Comparison of ENCODE assay signal across 22 mouse cellular contexts in the genomic region with DNA sequence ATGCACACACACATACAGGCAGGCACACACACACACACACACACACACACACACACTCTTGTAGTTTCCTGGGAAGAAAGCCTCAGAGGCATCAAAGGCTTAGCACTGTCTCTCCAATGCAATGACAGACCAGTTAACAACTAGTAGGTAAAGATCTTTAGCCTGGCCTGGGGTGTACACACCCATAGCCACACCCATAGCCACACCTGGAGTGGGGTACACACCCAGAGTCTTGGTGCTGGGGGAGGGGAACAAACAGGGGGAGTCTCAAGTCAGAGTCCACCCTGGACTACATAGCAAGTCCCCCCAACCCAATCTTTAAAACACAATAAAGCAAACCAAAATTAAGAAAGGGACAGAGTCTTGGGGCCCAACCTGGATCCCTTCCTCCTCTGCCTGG. TPM values are rescaled to one million over a fixed set of nuclear protein-coding genes. Genes with fewer than 3 reads are reported as not detected.
"Had no signal": no experiment of that assay in that cellular context is flagged by ENCODE, and none has a peak within 500 bp of the region (broad histone marks: within the 10 kb centered on the region; RNA-seq: fewer than 3 reads in every experiment).

No protein-coding gene starts in this region.

RNA-seq across cellular contexts. Expression of a gene that starts 2.6 kb away (rescaled TPM):
- total RNA-seq: layer of hippocampus, postnatal 14 days; megakaryocyte, adult 5-6 weeks; monocyte, adult 5-6 weeks; neutrophil, adult 5-6 weeks had no signal
- polyA plus RNA-seq: inflammation-experienced regulatory T-cells, adult 6 months; liver, postnatal 0 days; lung, embryonic 14.5 days; macrophage; midbrain, embryonic 10.5 days; midbrain, embryonic 13.5 days; midbrain, embryonic 16.5 days; myocyte; thymus, postnatal 0 days had no signal

RNA-seq across cellular contexts. Expression of a gene that starts 15.6 kb away (rescaled TPM):
- total RNA-seq: layer of hippocampus, adult 18-20 months; layer of hippocampus, postnatal 14 days; left cerebral cortex, postnatal 14 days; left cerebral cortex, postnatal 4 days; megakaryocyte, adult 5-6 weeks; monocyte, adult 5-6 weeks; neutrophil, adult 5-6 weeks had no signal
- polyA plus RNA-seq: hindbrain, postnatal 0 days; limb, embryonic 15.5 days; lung, embryonic 14.5 days; lung, postnatal 0 days; macrophage; midbrain, embryonic 10.5 days; midbrain, embryonic 13.5 days; midbrain, embryonic 16.5 days; myocyte had no signal

RNA-seq across cellular contexts. Expression of a gene that starts 15.7 kb away (rescaled TPM):
- total RNA-seq: hindbrain, postnatal 0 days; megakaryocyte, adult 5-6 weeks; monocyte, adult 5-6 weeks; neutrophil, adult 5-6 weeks had no signal
- polyA plus RNA-seq: hindbrain, postnatal 0 days; inflammation-experienced regulatory T-cells, adult 6 months; limb, embryonic 12.5 days; limb, embryonic 15.5 days; liver, postnatal 0 days; lung, embryonic 14.5 days; macrophage; midbrain, embryonic 10.5 days; midbrain, embryonic 13.5 days; midbrain, embryonic 16.5 days; myocyte; neural tube, embryonic 13.5 days; thymus, postnatal 0 days had no signal

RNA-seq across cellular contexts. Expression of a gene that starts 27.0 kb away (rescaled TPM):
- total RNA-seq: hindbrain, postnatal 0 days; layer of hippocampus, adult 18-20 months; layer of hippocampus, postnatal 14 days; left cerebral cortex, adult 8-10 months; left cerebral cortex, postnatal 14 days; left cerebral cortex, postnatal 4 days; megakaryocyte, adult 5-6 weeks; monocyte, adult 5-6 weeks; neutrophil, adult 5-6 weeks had no signal
- polyA plus RNA-seq: hindbrain, postnatal 0 days; inflammation-experienced regulatory T-cells, adult 6 months; limb, embryonic 12.5 days; limb, embryonic 15.5 days; liver, postnatal 0 days; lung, embryonic 14.5 days; lung, postnatal 0 days; macrophage; midbrain, embryonic 10.5 days; midbrain, embryonic 13.5 days; midbrain, embryonic 16.5 days; myocyte; thymus, postnatal 0 days had no signal
